Mouse (Mus musculus) embryonic fibroblast, embryonic 13.5 days (primary cell): ENCODE measurements around the gene Trim71. TPM values are rescaled to one million over a fixed set of nuclear protein-coding genes. Genes with fewer than 3 reads are reported as not detected.

Source experiments
- H3K27ac ChIP-seq: 2 replicates; pipeline ENCODE4 v1.5.1; 2012; ENCODE audit warnings: low read length, control low read depth, inconsistent platforms; ENCODE audit not compliant: insufficient read depth
- H3K4me1 ChIP-seq: 2 replicates; pipeline ENCODE4 v1.6.1; 2011; ENCODE audit warnings: low read length; ENCODE audit not compliant: control insufficient read depth, insufficient read depth
- H3K4me3 ChIP-seq: 2 replicates; pipeline ENCODE4 v1.5.1; 2011; ENCODE audit warnings: mild to moderate bottlenecking, control low read depth, low read length; ENCODE audit not compliant: insufficient read depth
- CTCF ChIP-seq: IDR thresholded peaks from 2 replicates; pipeline ENCODE4 v1.5.1; 2011; ENCODE audit warnings: mild to moderate bottlenecking, control low read depth, low read length, moderate library complexity, borderline replicate concordance; ENCODE audit not compliant: insufficient read depth
- POLR2A ChIP-seq: IDR thresholded peaks from 2 replicates; pipeline ENCODE4 v1.6.1; 2011; ENCODE audit warnings: low read depth, mild to moderate bottlenecking, control low read depth, low read length, moderate library complexity
- polyA plus RNA-seq: library from polyadenylated mRNA; stranded (reverse); fragments of >200 nt; gene quantifications from 2 replicates; pipeline ENCODE4 v1.2.4, GENCODE M21; 2011; ENCODE audit warnings: low read depth; ENCODE audit not compliant: missing spikeins, insufficient read length

The Trim71 gene
- polyA plus RNA-seq, result 1.1 and 1.2 TPM in 2 replicates

GRCm38 (mm10) chr9:114563761-114564606, at the start of gene Trim71:
Trim71 (minus strand) TSS chr9:114564369.
- TF ChIP-seq CTCF, result no peak
- TF ChIP-seq POLR2A, result peak; percentile 28; the same call in 1 of the 2 replicates
- peak within 1 kb of the TSS; percentile 39 for H3K4me3 ChIP-seq
- no peaks in the 10 kb centered on the region for H3K4me1 ChIP-seq
- peak within 1 kb of the TSS; percentile 24; the same call in 1 of the 2 replicates for H3K27ac ChIP-seq

GRCm38 (mm10) chr9:114613026-114613425, 48.9 kb upstream of the Trim71 start:
- H3K27ac ChIP-seq, result no peak overlapping the region
- TF ChIP-seq POLR2A (no peak), CTCF (no peak)
- H3K4me1 ChIP-seq, result no peaks in the 10 kb centered on the region
- no peak overlapping the region for H3K4me3 ChIP-seq

GRCm38 (mm10) chr9:114612566-114612965, 48.4 kb upstream of the Trim71 start:
- TF ChIP-seq POLR2A, result no peak
- H3K27ac ChIP-seq, result no peak overlapping the region
- H3K4me1 ChIP-seq, result no peaks in the 10 kb centered on the region
- no peak overlapping the region for H3K4me3 ChIP-seq

- Histone ChIP-seq H3K4me1 (no peaks in the 10 kb centered on the region), H3K27ac (no peak overlapping the region), H3K4me3 (no peak overlapping the region)
- TF ChIP-seq POLR2A (no peak), CTCF (no peak)
These were observed 46.1 kb upstream of the Trim71 start for GRCm38 (mm10) chr9:114610266-114610665.

GRCm38 (mm10) chr9:114603876-114604540, 39.8 kb upstream of the Trim71 start:
- TF ChIP-seq POLR2A, result no peak
- no peak for TF ChIP-seq CTCF
- no peak overlapping the region for H3K27ac ChIP-seq
- H3K4me3 ChIP-seq, result no peak overlapping the region
- no peaks in the 10 kb centered on the region for H3K4me1 ChIP-seq

- H3K4me1 ChIP-seq, result no peaks in the 10 kb centered on the region
- TF ChIP-seq POLR2A (no peak), CTCF (no peak)
- no peak overlapping the region for H3K4me3 ChIP-seq
- H3K27ac ChIP-seq, result no peak overlapping the region
These were observed 36.9 kb upstream of the Trim71 start for GRCm38 (mm10) chr9:114601096-114601495.

- Histone ChIP-seq H3K4me3 (no peak overlapping the region), H3K27ac (no peak overlapping the region), H3K4me1 (no peaks in the 10 kb centered on the region)
- no peak for TF ChIP-seq POLR2A
These were observed 20.8 kb upstream of the Trim71 start for GRCm38 (mm10) chr9:114585017-114585345.

- TF ChIP-seq CTCF (no peak), POLR2A (no peak)
- Histone ChIP-seq H3K27ac (no peak overlapping the region), H3K4me1 (no peaks in the 10 kb centered on the region), H3K4me3 (peak overlapping the region; percentile 23)
These were observed 20.2 kb upstream of the Trim71 start for GRCm38 (mm10) chr9:114584183-114585016.

- TF ChIP-seq CTCF (peak; percentile 69), POLR2A (no peak)
- Histone ChIP-seq H3K4me1 (no peaks in the 10 kb centered on the region), H3K27ac (no peak overlapping the region), H3K4me3 (peak overlapping the region; percentile 23)
These were observed 19.6 kb upstream of the Trim71 start for GRCm38 (mm10) chr9:114583812-114584182.
